Mouse (Mus musculus): ENCODE data around the gene Cacna1h. TPM values are rescaled to one million over a fixed set of nuclear protein-coding genes. Genes with fewer than 3 reads are reported as not detected.

The Cacna1h gene
- polyA plus RNA-seq, 2 experiments = 6.9 to 58.0 TPM

DNA sequence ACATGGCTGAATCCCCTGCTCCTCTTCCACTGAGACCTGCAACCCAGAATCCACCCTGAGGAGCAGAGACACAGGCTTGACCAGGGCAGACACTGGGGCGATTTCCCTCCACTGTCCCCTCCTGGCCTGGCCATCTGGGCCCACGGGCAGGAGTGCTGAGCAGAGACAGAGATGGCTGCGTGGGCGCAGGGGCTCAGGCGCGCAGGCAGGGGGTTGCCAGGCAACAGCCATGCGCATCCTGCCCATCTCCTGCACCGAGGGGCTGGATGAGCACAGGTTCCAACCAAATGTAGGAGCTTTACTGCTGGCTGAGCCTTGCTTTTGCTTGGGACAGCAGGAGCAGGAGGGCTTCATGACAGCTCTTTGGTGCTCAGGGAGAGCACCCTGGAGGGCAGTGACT lies 23.0 kb upstream of the Cacna1h start:
- no peak overlapping the region for H3K9ac ChIP-seq (ENCODE audit: low read depth, low read length, severe bottlenecking)
- H3K27me3 ChIP-seq (ENCODE audit: control insufficient read depth, insufficient read depth, low read length) = no peaks in the 10 kb centered on the region
- no peak overlapping the region for H3K27ac ChIP-seq (replicated peaks; ENCODE audit: low read depth, low read length)
- 59% methylated on average over 8 of the region's 8 CpGs for WGBS
- DNase-seq (ENCODE audit: low spot score) (no peak), ATAC-seq (ENCODE audit: low FRiP score, low read depth) (no peak)
- no peak for TF ChIP-seq POLR2A (IDR thresholded peaks at IDR 0.05; ENCODE audit: borderline replicate concordance, extremely low read depth, insufficient read depth, insufficient read length)
- H3K4me2 ChIP-seq (replicated peaks; ENCODE audit: low read depth, low read length, severe bottlenecking) = no peak overlapping the region
- no peaks in the 10 kb centered on the region for H3K36me3 ChIP-seq (ENCODE audit: control insufficient read depth, insufficient read depth, low read length)
- H3K4me1 ChIP-seq (ENCODE audit: control insufficient read depth, insufficient read depth, low read length) = no peaks in the 10 kb centered on the region
- H3K9me3 ChIP-seq (ENCODE audit: control insufficient read depth, low read length) = no peaks in the 10 kb centered on the region
- H3K4me3 ChIP-seq (replicated peaks; ENCODE audit: low read length) = no peak overlapping the region

DNA sequence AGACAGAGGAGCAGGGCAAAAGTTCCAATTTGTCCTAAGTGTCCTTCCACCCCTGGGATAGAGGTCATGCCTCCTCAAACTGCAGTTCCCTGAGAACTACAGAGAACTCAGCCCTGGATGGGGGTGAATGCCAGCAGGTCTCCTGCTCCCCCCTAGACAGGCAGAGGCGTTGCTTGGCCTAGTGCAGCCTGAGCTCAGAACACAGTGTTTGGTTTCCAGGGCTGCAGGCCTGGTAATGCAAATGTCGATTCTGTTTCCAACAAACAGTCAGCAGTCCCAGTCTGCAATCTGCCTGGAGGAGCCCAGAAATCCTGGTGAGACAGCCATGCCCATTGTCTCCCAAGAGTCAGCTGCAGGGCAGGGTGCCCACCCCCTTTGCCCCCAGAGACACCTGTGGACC lies 20.7 kb upstream of the Cacna1h start, which contains the start of gene Tekt4:
Gene Tekt4 (plus strand): TSS at position 344 of the 400 bp plus-strand sequence.
- Histone ChIP-seq H3K27ac (replicated peaks; ENCODE audit: low read depth, low read length) (no peak within 1 kb of the TSS), H3K9ac (ENCODE audit: low read depth, low read length, severe bottlenecking) (no peak within 1 kb of the TSS), H3K9me3 (ENCODE audit: control insufficient read depth, low read length) (no peaks in the 10 kb centered on the region), H3K27me3 (ENCODE audit: control insufficient read depth, insufficient read depth, low read length) (no peaks in the 10 kb centered on the region), H3K4me1 (ENCODE audit: control insufficient read depth, insufficient read depth, low read length) (no peaks in the 10 kb centered on the region), H3K4me2 (replicated peaks; ENCODE audit: low read depth, low read length, severe bottlenecking) (no peak within 1 kb of the TSS), H3K36me3 (ENCODE audit: control insufficient read depth, insufficient read depth, low read length) (no peaks in the 10 kb centered on the region), H3K4me3 (replicated peaks; ENCODE audit: low read length) (no peak within 1 kb of the TSS)
- 51% methylated on average over 2 of the region's 2 CpGs for WGBS
- TF ChIP-seq POLR2A (IDR thresholded peaks at IDR 0.05; ENCODE audit: borderline replicate concordance, extremely low read depth, insufficient read depth, insufficient read length) = no peak
- DNase-seq (ENCODE audit: low spot score) (no peak), ATAC-seq (ENCODE audit: low FRiP score, low read depth) (no peak)

DNA sequence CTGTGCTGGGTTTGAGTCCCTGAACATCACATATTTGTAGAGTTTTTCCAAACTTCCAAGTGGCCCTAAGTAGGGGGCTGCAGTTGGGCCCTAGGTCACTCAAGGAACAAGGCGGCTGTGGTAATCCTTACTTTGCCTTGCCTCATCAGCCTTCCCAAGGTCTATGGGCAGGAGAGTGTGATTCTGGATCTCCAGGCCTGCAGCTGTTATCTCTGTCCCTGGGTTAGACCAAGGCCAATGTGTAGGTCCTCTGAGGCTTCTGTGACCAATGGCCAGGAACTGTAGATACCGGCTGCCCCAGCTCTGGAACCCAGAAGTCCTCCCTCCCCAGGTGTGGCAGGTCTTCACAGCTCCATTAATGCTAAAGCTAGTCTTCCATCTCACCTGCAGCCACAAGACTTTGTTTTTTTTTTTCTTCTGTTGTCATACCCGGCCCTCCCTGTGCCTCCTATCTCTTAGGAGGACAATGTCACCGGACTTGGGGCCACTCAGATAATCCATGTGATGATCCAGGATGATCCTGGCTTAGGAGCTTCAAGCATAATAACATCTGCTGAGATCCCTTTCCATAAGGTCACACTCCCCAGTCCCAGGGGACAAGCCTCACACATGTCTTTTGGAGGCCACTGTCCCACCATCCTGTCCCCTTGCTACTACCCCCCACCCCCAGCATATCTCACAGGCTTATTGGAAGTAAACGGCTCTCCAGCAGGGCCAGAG lies 18.8 kb upstream of the Cacna1h start:
- Histone ChIP-seq H3K36me3 (ENCODE audit: control insufficient read depth, insufficient read depth, low read length) (no peaks in the 10 kb centered on the region), H3K27me3 (ENCODE audit: control insufficient read depth, insufficient read depth, low read length) (no peaks in the 10 kb centered on the region), H3K9me3 (ENCODE audit: control insufficient read depth, low read length) (no peaks in the 10 kb centered on the region), H3K4me2 (replicated peaks; ENCODE audit: low read depth, low read length, severe bottlenecking) (no peak overlapping the region), H3K27ac (replicated peaks; ENCODE audit: low read depth, low read length) (no peak overlapping the region), H3K4me1 (ENCODE audit: control insufficient read depth, insufficient read depth, low read length) (no peaks in the 10 kb centered on the region), H3K4me3 (replicated peaks; ENCODE audit: low read length) (no peak overlapping the region), H3K9ac (ENCODE audit: low read depth, low read length, severe bottlenecking) (no peak overlapping the region)
- DNase-seq (ENCODE audit: low spot score) = no peak
- no peak for ATAC-seq (ENCODE audit: low FRiP score, low read depth)
- TF ChIP-seq POLR2A (IDR thresholded peaks at IDR 0.05; ENCODE audit: borderline replicate concordance, extremely low read depth, insufficient read depth, insufficient read length) = no peak
- WGBS = 77% methylated on average over 5 of the region's 5 CpGs

DNA sequence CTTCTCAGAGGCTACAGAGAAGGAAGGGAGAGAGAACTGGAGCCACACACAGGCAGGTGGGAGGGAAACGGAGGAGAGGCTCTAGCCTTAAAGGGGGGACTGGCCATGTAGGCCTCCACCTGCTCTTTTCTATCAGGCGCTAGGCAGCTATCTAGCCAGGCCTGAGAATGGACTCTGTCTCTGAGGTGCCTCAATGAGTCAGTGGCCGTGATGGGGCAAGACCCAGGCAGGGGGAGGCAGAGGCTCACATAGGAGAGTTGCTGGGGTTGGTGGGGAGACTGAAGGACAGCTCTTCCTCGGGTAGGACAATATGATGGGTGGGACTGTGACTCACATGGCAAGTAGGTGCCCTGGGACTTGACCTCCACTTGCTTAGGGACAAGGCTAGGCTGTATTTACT lies 16.7 kb upstream of the Cacna1h start:
- no peak for DNase-seq (ENCODE audit: low spot score)
- Histone ChIP-seq H3K27me3 (ENCODE audit: control insufficient read depth, insufficient read depth, low read length) (no peaks in the 10 kb centered on the region), H3K9ac (ENCODE audit: low read depth, low read length, severe bottlenecking) (no peak overlapping the region), H3K36me3 (ENCODE audit: control insufficient read depth, insufficient read depth, low read length) (no peaks in the 10 kb centered on the region), H3K4me2 (replicated peaks; ENCODE audit: low read depth, low read length, severe bottlenecking) (no peak overlapping the region), H3K4me3 (replicated peaks; ENCODE audit: low read length) (no peak overlapping the region), H3K4me1 (ENCODE audit: control insufficient read depth, insufficient read depth, low read length) (no peaks in the 10 kb centered on the region), H3K9me3 (ENCODE audit: control insufficient read depth, low read length) (no peaks in the 10 kb centered on the region), H3K27ac (replicated peaks; ENCODE audit: low read depth, low read length) (no peak overlapping the region)
- ATAC-seq (ENCODE audit: low FRiP score, low read depth) = no peak
- 52% methylated on average over 4 of the region's 4 CpGs for WGBS
- no peak for TF ChIP-seq POLR2A (IDR thresholded peaks at IDR 0.05; ENCODE audit: borderline replicate concordance, extremely low read depth, insufficient read depth, insufficient read length)

DNA sequence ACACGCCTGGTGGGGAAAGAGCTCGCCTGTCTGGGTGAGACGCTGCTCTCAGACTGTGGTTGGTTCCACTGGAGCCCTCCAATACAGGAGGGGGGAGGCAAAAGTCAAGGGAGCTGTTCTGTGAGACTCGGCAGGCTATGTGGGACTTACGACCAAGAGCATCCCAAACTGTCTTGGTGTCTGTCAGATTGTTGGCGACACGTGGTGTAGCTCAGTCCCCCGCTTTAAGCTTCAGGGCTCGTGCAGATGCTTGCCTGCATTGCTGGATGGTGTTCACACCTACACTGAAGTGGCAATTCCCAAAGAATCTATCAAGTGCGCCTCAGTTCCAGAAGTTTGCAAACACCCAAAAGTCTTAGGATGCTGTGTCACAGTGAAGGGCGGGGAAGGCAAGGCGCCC lies 14.3 kb upstream of the Cacna1h start:
- Histone ChIP-seq H3K27ac (replicated peaks; ENCODE audit: low read depth, low read length) (no peak overlapping the region), H3K36me3 (ENCODE audit: control insufficient read depth, insufficient read depth, low read length) (no peaks in the 10 kb centered on the region), H3K4me1 (ENCODE audit: control insufficient read depth, insufficient read depth, low read length) (no peaks in the 10 kb centered on the region), H3K27me3 (ENCODE audit: control insufficient read depth, insufficient read depth, low read length) (no peaks in the 10 kb centered on the region), H3K9ac (ENCODE audit: low read depth, low read length, severe bottlenecking) (no peak overlapping the region), H3K4me3 (replicated peaks; ENCODE audit: low read length) (no peak overlapping the region), H3K4me2 (replicated peaks; ENCODE audit: low read depth, low read length, severe bottlenecking) (no peak overlapping the region), H3K9me3 (ENCODE audit: control insufficient read depth, low read length) (no peaks in the 10 kb centered on the region)
- ATAC-seq (ENCODE audit: low FRiP score, low read depth) (no peak), DNase-seq (ENCODE audit: low spot score) (no peak)
- 69% methylated on average over 12 of the region's 12 CpGs for WGBS
- TF ChIP-seq POLR2A (IDR thresholded peaks at IDR 0.05; ENCODE audit: borderline replicate concordance, extremely low read depth, insufficient read depth, insufficient read length) = no peak
